9 mouse cellular contexts compared by ENCODE assay signal in genomic region chr6:99610454-99611427, GRCm38 (mm10). TPM values are rescaled to one million over a fixed set of nuclear protein-coding genes. Genes with fewer than 3 reads are reported as not detected.
DNase-seq lines count a peak whose midpoint lies in the region; ATAC-seq and TF ChIP-seq lines count a peak whose summit lies in the region.
"Had no signal": no experiment of that assay in that cellular context is flagged by ENCODE, and none has a peak within 500 bp of the region (broad histone marks: within the 10 kb centered on the region; RNA-seq: fewer than 3 reads in every experiment).

No protein-coding gene starts in this region.

- no peak for ATAC-seq in erythroblast, adult 5-6 weeks (replicated peaks; ENCODE audit: low FRiP score, poor library complexity, severe bottlenecking)
- ATAC-seq: activated CD4-positive, CD25-positive, alpha-beta regulatory T cell, adult 4 months had no signal

- in situ Hi-C loops in ES-E14 (cut with MboI; ENCODE audit: low sequenced_read_pairs in 2 of 2, unreplicated experiment in 2 of 2), result no loop called here

- peaks cover 2 to 4% of the 10 kb centered on the region in 2 experiments; a peak in 2 of 4 replicates for H3K4me1 ChIP-seq in ES-E14 (ENCODE audit: control insufficient read depth in 2 of 2, insufficient read depth in 2 of 2, low read length in 2 of 2, poor library complexity in 1 of 2)

- peak; percentile 29 for DNase-seq in gastrocnemius, adult 18-20 months (ENCODE audit: low spot score)
- DNase-seq in gastrocnemius, postnatal 4 days (ENCODE audit: low spot score in 2 of 2), result no peak
- no peak for DNase-seq in ES-E14 (ENCODE audit: low read depth, low spot score)
- peak; percentile 17 to 40 for DNase-seq in heart, postnatal 14 days
- DNase-seq in lung, postnatal 25 days (ENCODE audit: low spot score), result peak; percentile 28
- no peak for DNase-seq in retina, postnatal 1 day
- no peak for DNase-seq in urinary bladder, postnatal 36 days (ENCODE audit: low spot score in 2 of 2)

- no peak overlapping the region for H3K4me3 ChIP-seq in ES-E14 (ENCODE audit: insufficient read depth in 1 of 2, low read depth in 1 of 2, low read length in 2 of 2, poor library complexity in 1 of 2, severe bottlenecking in 1 of 2)

- H3K27ac ChIP-seq in ES-E14 (ENCODE audit: insufficient read depth, low read depth, low read length, poor library complexity, severe bottlenecking), result no peak overlapping the region

- intact Hi-C loops in heart, postnatal 14 days (cut with DNase I), result no loop called here

- H3K9ac ChIP-seq in ES-E14 (ENCODE audit: insufficient read depth, low read depth, low read length, poor library complexity, severe bottlenecking), result no peak overlapping the region

- H3K36me3 ChIP-seq in ES-E14 (ENCODE audit: control insufficient read depth, insufficient read depth, low read length, poor library complexity, severe bottlenecking), result no peaks in the 10 kb centered on the region

- no peaks in the 10 kb centered on the region for H3K9me3 ChIP-seq in ES-E14 (ENCODE audit: control insufficient read depth, insufficient read depth, low read depth, low read length)

TF ChIP-seq in ES-E14, 5 proteins besides CTCF, POLR2A, EP300 and RAD21:
- TF ChIP-seq CHD2 (IDR thresholded peaks at IDR 0.05; ENCODE audit: low read depth, low read length), result no peak
- TF ChIP-seq MAFK (IDR thresholded peaks at IDR 0.05; ENCODE audit: insufficient read depth, low read depth, low read length), result no peak
- 0 out of 2 replicates have a peak, but pooled peaks have one; percentile 16 for TF ChIP-seq ZNF384 (IDR thresholded peaks at IDR 0.05; ENCODE audit: low read depth, low read length)

RNA-seq across cellular contexts. Expression of gene Eif4e3, which starts 55.8 kb away (rescaled TPM):
- 10 to 100 TPM; 27.4 to 28.5 TPM for total RNA-seq in gastrocnemius, adult 18-20 months (2021)
- total RNA-seq in gastrocnemius, postnatal 4 days (2021), result 10 to 100 TPM; 11.3 to 12.1 TPM
- 0.48 and 1.4 TPM in 2 replicates for total RNA-seq in ES-E14 (2012; rRNA removed)
- 10 to 100 TPM; 32.5 to 34.2 TPM for total RNA-seq in heart, postnatal 14 days (2021)
- 5.6 and 6.1 TPM in 2 replicates for total RNA-seq in erythroblast, adult 5-6 weeks (2015; ENCODE audit: low replicate concordance)
- total RNA-seq in erythroblast, adult 5-6 weeks (2017; ENCODE audit: low replicate concordance), result 4.3 and 9.8 TPM in 2 replicates

RNA-seq across cellular contexts. Expression of gene Gm20696, which starts 55.9 kb away (rescaled TPM):
- 1 to 10 TPM; 1.0 to 1.4 TPM for total RNA-seq in gastrocnemius, adult 18-20 months (2021)
- 1 to 10 TPM; 4.1 to 5.4 TPM for total RNA-seq in gastrocnemius, postnatal 4 days (2021)
- 0.58 and 0.74 TPM in 2 replicates for total RNA-seq in ES-E14 (2012; rRNA removed)
- 1 to 10 TPM; 2.3 to 3.2 TPM for total RNA-seq in heart, postnatal 14 days (2021)
- total RNA-seq in erythroblast, adult 5-6 weeks (2015; ENCODE audit: low replicate concordance), result 2.7 and 11.3 TPM in 2 replicates
- total RNA-seq in erythroblast, adult 5-6 weeks (2017; ENCODE audit: low replicate concordance), result 3.7 and 7.8 TPM in 2 replicates

Comparison
In these comparisons a context has a peak if more than half of its experiments do, and no peak if none do; other contexts are left out.
1. DNase-seq: peak in gastrocnemius, adult 18-20 months (single experiment), heart, postnatal 14 days (2 of 2) and lung, postnatal 25 days (single experiment); none in gastrocnemius, postnatal 4 days (0 of 2), ES-E14 (single experiment), retina, postnatal 1 day (single experiment) and urinary bladder, postnatal 36 days (0 of 2).